ENCODE assay signal across 8 mouse cellular contexts in the genomic region with DNA sequence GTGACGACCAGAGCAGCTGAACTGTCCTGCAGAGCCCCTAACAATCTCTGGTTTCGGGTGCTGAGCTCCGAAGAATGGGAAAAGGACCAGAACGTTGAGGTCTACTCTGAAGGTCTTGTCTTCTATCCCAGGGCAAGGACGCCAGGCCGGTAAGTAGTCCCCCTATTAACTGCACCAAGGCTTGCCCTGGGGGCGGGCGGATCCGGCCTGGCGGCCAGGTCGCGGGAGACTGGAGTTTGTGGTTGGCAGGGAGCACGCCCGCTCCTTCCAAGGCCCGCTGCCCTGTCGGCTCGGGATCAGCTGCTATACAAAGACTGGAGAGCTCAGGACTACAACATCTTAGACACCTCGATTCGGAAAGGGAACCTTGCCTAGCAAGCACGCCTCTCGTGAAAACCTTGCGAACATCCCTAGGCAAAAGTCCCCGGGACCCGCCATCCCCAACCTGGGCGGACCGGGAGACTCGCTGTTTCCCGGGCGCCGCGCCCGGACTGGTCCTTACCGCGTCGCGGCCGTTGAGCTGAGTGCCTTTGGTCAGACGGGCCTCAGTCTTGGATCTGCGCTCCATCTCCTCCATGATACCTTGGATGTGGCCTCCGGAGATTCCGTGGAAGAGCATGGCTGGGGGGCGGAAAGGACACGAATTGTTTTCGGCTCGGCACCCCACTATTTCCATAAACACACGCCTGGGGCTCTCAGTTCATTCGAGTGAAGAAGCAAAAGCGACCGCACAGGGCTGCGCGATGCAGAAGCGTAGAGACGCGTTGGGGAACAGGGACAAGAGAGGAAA. TPM values are rescaled to one million over a fixed set of nuclear protein-coding genes. Genes with fewer than 3 reads are reported as not detected.
DNase-seq lines count a peak whose midpoint lies in the region; ATAC-seq and TF ChIP-seq lines count a peak whose summit lies in the region.

No protein-coding gene starts in this region.

- no peak overlapping the region for H3K27ac ChIP-seq in spleen, adult 2 months (ENCODE audit: insufficient read depth, low read length)
- H3K27ac ChIP-seq in heart, embryonic 15.5 days: no peak overlapping the region
- H3K27ac ChIP-seq in limb, embryonic 12.5 days: peak overlapping the region; percentile 98

- peaks cover 53% of the 10 kb centered on the region for H3K27me3 ChIP-seq in spleen, adult 2 months (ENCODE audit: control insufficient read depth, insufficient read depth, low read length)
- H3K27me3 ChIP-seq in heart, embryonic 15.5 days: peaks cover 92% of the 10 kb centered on the region
- peaks cover 56% of the 10 kb centered on the region for H3K27me3 ChIP-seq in limb, embryonic 12.5 days

- no peak for TF ChIP-seq POLR2A in spleen, adult 2 months (IDR thresholded peaks at IDR 0.05; ENCODE audit: low read depth, low read length)

- H3K9me3 ChIP-seq in heart, embryonic 15.5 days (replicated peaks): no peaks in the 10 kb centered on the region
- H3K9me3 ChIP-seq in limb, embryonic 12.5 days: no peaks in the 10 kb centered on the region

- H3K4me2 ChIP-seq in heart, embryonic 15.5 days: peak overlapping the region; percentile 79
- H3K4me2 ChIP-seq in limb, embryonic 12.5 days: peak overlapping the region; percentile 71

- H3K36me3 ChIP-seq in spleen, adult 2 months (ENCODE audit: control insufficient read depth, insufficient read depth, low read length): no peaks in the 10 kb centered on the region
- no peaks in the 10 kb centered on the region for H3K36me3 ChIP-seq in heart, embryonic 15.5 days
- peaks cover 14% of the 10 kb centered on the region; the same call in 1 of the 2 replicates for H3K36me3 ChIP-seq in limb, embryonic 12.5 days

- DNase-seq in adrenal gland, adult (ENCODE audit: inconsistent age in 2 of 2, low spot score in 1 of 2): peak; percentile 22 to 79
- DNase-seq in adrenal gland, postnatal 4 days (ENCODE audit: low spot score in 2 of 2): no peak
- DNase-seq in spleen, adult 2 months (ENCODE audit: low read depth in 1 of 2, low spot score in 2 of 2): no peak
- DNase-seq in spleen, postnatal 36 days (ENCODE audit: low spot score in 2 of 2): no peak
- DNase-seq in retina, postnatal 1 day: peak; percentile 80
- DNase-seq in left cerebral cortex, adult 8-10 months (ENCODE audit: low spot score in 2 of 2): no peak

- H3K4me1 ChIP-seq in spleen, adult 2 months (ENCODE audit: control insufficient read depth, insufficient read depth, insufficient read length): peaks cover 6% of the 10 kb centered on the region
- peaks cover 30% of the 10 kb centered on the region for H3K4me1 ChIP-seq in heart, embryonic 15.5 days (replicated peaks)
- peaks cover 52% of the 10 kb centered on the region for H3K4me1 ChIP-seq in limb, embryonic 12.5 days (replicated peaks)

- TF ChIP-seq CTCF in spleen, adult 2 months (IDR thresholded peaks at IDR 0.05; ENCODE audit: extremely low read depth, insufficient read depth, insufficient read length, insufficient replicate concordance): no peak

- 0 out of 2 replicates have a peak, but pooled peaks have one; percentile 28 for ATAC-seq in heart, embryonic 15.5 days (replicated peaks; ENCODE audit: insufficient number of reproducible peaks, insufficient read depth, low FRiP score, low read depth)
- no peak for ATAC-seq in limb, embryonic 12.5 days (ENCODE audit: insufficient number of reproducible peaks, insufficient read depth, low FRiP score, low TSS enrichment, low read depth)

- H3K4me3 ChIP-seq in spleen, adult 2 months (ENCODE audit: extremely low read depth, insufficient read depth, insufficient read length): peak overlapping the region; percentile 6; the same call in 1 of the 2 replicates
- H3K4me3 ChIP-seq in heart, embryonic 15.5 days: peak overlapping the region; percentile 52
- H3K4me3 ChIP-seq in limb, embryonic 12.5 days (replicated peaks): peak overlapping the region; percentile 69

- 2% methylated on average over 54 of the region's 54 CpGs for WGBS in spleen, adult 2 months
- 2% methylated on average over 54 of the region's 54 CpGs for WGBS in heart, embryonic 15.5 days
- WGBS in limb, embryonic 12.5 days: under 1% methylated on average over 54 of the region's 54 CpGs

- H3K9ac ChIP-seq in heart, embryonic 15.5 days: peak overlapping the region; percentile 39
- peak overlapping the region; percentile 98 for H3K9ac ChIP-seq in limb, embryonic 12.5 days (replicated peaks)

RNA-seq across cellular contexts. Expression of gene Lhx9, which starts 6.9 kb away (rescaled TPM):
- total RNA-seq in adrenal gland, postnatal 4 days (2021): 1 to 10 TPM in 1 of 2 experiments, under 1 TPM in 1; 0.31 to 1.1 TPM
- 0.05 and 0.07 TPM in 2 replicates for polyA plus RNA-seq in spleen, adult 2 months (2012; rRNA removed)
- 0.18 and 0.24 TPM in 2 replicates for polyA plus RNA-seq in heart, embryonic 15.5 days (2015; fragmentation: Nextera tagmentation; extraction: Ambion mirVana)
- 103 and 104 TPM in 2 replicates for polyA plus RNA-seq in limb, embryonic 12.5 days (2016; fragmentation: Nextera tagmentation; extraction: Ambion mirVana)
- total RNA-seq in left cerebral cortex, adult 8-10 months (2022): 1 to 10 TPM in 1 of 4 experiments, under 1 TPM in 3; 0.82 to 1.2 (median 0.91) TPM

RNA-seq across cellular contexts. Expression of gene 2310009B15Rik, which starts 15.2 kb away (rescaled TPM):
- total RNA-seq in adrenal gland, postnatal 4 days (2021): 10 to 100 TPM; 28.9 to 29.2 TPM
- 15.3 and 21.2 TPM in 2 replicates for polyA plus RNA-seq in spleen, adult 2 months (2012; rRNA removed)
- polyA plus RNA-seq in heart, embryonic 15.5 days (2015; fragmentation: Nextera tagmentation; extraction: Ambion mirVana): 25.5 and 29.1 TPM in 2 replicates
- polyA plus RNA-seq in limb, embryonic 12.5 days (2016; fragmentation: Nextera tagmentation; extraction: Ambion mirVana): 55.2 and 65.0 TPM in 2 replicates
- total RNA-seq in left cerebral cortex, adult 8-10 months (2022): 10 to 100 TPM; 12.3 to 15.5 (median 13.7) TPM

Comparison
In these comparisons a context has a peak if more than half of its experiments do, and no peak if none do; other contexts are left out.
1. DNase-seq: peak in adrenal gland, adult (2 of 2) and retina, postnatal 1 day (single experiment); none in adrenal gland, postnatal 4 days (0 of 2), spleen, adult 2 months (0 of 2), spleen, postnatal 36 days (0 of 2) and left cerebral cortex, adult 8-10 months (0 of 2).
2. H3K4me3 ChIP-seq: peak in every context shown above with its lines; median percentile 69 in limb, embryonic 12.5 days; 52 in heart, embryonic 15.5 days; 6 in spleen, adult 2 months.
3. RNA of gene Lhx9, which starts 6.9 kb away (polyA plus RNA-seq): 103 to 104 TPM in limb, embryonic 12.5 days; 0.18 to 0.24 TPM in heart, embryonic 15.5 days and 0.05 to 0.07 TPM in spleen, adult 2 months; every median in the first group is over 10 times any median in the second.